Mouse (Mus musculus) mouse embryonic stem cell (cell line): ENCODE data around the gene Mrgprf.

Source experiments
- in situ Hi-C, 2 experiments: fragments of 300-500 bp; cut with MboI; formaldehyde crosslinking; loops; 1 replicate in 1 of 2; 3 replicates in 1 of 2; pipeline ENCODE4 v1.14.3; 2019 to 2020; ENCODE audit warnings: low sequenced_read_pairs in 2 of 2, low pct_unique_long_range_greater_than_20kb in 1 of 2, mixed read lengths in 1 of 2; ENCODE audit not compliant: unreplicated experiment in 1 of 2

Gene Mrgprf

GRCm38 (mm10) chr7:145330641-145331040, 30.0 kb downstream of the Mrgprf start:
- in situ Hi-C loops, result no loop called here

GRCm38 (mm10) chr7:145332376-145333041, 31.9 kb downstream of the Mrgprf start:
- in situ Hi-C loops, result no loop called here

- in situ Hi-C loops, result no loop called here
These were observed 33.3 kb downstream of the Mrgprf start for GRCm38 (mm10) chr7:145333936-145334335.

GRCm38 (mm10) chr7:145334428-145335027, 33.9 kb downstream of the Mrgprf start:
- in situ Hi-C loops, result no loop called here

DNA sequence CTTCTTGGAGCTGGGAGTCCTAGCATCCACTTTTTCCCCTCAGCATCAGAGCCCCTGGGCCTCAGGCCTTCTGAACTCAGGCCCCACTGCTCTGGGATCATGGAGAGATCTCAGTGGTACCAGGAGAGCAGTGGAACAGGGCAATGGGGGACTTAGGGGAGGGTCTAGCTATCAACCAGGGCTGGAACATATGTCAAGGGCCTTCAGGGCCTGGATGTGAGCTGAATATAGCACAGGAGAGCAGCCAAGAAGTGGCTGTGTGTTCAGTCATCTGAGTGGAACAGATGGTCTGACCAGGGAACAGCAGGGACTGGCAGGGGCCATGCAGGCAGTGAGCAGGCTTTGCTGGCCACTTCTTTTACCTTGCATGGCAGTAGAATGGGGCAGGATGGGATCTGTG, 34.6 kb downstream of the Mrgprf start:
- in situ Hi-C loops, result no loop called here

DNA sequence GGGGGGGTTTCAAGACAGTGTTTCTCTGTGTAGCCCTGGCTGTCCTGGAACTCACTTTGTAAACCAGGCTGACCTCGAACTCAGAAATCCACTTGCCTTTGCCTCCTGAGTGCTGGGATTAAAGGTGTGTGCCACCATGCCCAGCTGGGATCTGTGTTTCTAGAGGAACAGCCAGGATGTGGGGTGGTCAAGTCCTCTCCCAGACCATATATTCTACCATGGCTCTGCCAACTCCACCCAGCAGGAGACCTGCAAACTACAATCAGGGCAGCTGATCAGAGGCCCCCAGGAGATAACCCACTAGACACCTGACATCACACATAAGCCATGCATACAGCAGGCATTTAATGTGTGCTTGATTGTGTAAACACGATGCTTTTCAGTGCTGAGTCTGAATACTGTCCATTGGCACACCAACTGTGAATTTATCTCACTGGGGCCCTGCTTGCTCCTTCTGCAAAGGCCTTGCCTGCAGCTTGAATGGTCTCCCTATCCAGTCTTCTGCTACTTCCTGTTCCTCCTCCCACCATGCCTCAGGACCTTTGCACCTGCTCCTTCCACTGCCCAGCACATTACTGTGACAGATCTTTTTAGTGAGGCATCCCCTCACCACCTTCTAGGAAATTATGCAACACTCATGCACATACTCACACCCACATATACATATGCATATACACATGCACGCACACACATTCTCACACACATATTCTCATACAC, 35.1 kb downstream of the Mrgprf start:
- in situ Hi-C loops, result no loop called here

DNA sequence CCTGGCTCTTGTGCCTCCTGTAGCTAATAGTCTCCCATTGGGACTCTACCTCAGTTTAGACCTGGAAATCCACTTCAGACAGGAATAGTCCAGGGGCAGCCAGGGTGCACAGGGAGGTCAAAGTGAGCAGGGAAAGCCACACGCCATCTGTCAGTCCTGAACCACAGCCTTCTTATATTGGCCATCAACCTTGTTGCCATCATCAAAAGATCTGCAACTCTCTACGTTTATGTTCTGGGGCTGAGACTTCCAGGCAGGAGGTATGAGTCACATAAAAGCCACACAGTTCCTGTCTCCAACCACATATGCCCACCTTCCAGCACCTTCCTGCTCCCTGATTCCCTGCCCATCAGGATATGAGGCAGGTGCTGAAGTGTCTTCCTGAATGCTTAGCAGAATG, 37.3 kb downstream of the Mrgprf start:
- in situ Hi-C loops, result no loop called here

DNA sequence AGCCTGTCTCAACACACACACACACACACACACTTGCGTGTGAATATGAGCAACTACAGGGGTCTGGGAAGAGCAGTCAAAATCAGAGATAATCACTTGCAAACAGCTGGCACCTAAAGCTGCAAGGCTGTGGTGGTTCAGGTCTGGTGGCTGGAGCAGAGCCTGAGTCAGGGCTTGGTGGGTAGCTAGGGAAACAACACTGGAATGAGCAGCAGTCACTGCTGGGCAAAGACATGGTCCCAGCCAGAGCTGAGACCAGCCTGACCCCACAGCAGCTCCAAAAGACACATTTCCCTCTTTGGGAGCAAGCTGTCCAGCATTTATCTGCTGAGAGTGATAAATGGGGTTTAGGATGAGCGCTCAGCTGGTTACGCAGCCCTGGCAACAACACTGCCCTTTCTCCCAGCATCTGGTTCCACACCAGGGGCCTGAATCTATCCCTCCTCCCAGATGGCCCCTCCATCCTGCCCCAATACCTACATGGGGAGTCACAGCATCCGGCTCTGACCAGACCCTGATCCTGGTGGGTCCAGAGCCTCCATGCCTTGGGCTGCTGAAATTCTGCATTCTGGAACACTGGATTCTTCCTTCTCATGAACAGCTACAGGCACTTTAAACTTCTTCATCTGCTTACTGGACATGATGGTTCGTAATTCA, 39.7 kb downstream of the Mrgprf start:
- in situ Hi-C loops, result no loop called here
